Mouse (Mus musculus): ENCODE measurements around the gene Hus1. TPM values are rescaled to one million over a fixed set of nuclear protein-coding genes. Genes with fewer than 3 reads are reported as not detected.
A peak's percentile ranks its signal among the peaks of the same experiment; 100 is the strongest.

Gene Hus1
- polyA plus RNA-seq (2015; fragmentation: Nextera tagmentation; extraction: Ambion mirVana) = 10.8 and 11.5 TPM in 2 replicates

DNA sequence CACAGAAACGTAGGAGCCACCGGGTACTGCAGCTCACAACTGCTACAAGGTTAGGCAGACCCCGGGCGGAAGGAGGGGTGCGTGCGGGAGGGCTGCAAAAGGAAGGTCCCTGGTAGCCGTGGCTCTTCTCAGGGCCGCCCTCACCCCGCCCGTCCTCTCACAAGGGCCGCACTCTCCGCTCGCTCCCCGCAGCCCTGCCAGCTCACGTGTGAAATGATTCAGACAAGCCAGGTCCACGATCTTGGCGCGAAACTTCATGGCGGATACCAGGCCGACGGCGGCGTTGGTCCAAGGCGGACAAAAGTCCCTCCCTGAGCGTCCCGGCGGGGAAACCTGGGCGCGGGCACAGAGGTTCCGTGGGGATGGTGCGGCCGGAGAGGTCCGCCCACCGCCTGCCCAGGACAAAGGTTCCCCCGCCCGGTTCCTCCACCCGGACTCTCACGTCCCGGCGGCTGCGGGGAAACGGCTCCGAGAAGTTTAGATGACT, at the start of gene Hus1:
Gene Hus1, minus strand, starts transcription at position 339 of the 487 bp plus-strand sequence.
- Histone ChIP-seq H3K36me3 (ENCODE audit: control insufficient read depth, insufficient read depth, low read length) (no peaks in the 10 kb centered on the region), H3K4me3 (ENCODE audit: low read length) (peak within 1 kb of the TSS; percentile 66), H3K9me3 (ENCODE audit: control insufficient read depth, low read length) (no peaks in the 10 kb centered on the region), H3K27ac (ENCODE audit: low read depth, low read length) (peak within 1 kb of the TSS; percentile 78), H3K4me1 (ENCODE audit: control insufficient read depth, insufficient read depth, low read depth, low read length) (peaks cover 3% of the 10 kb centered on the region), H3K27me3 (replicated peaks; ENCODE audit: control insufficient read depth, insufficient read depth, low read length) (no peaks in the 10 kb centered on the region), H3K4me2 (ENCODE audit: low read length) (peak within 1 kb of the TSS; percentile 83), H3K9ac (ENCODE audit: low read depth, low read length) (peak within 1 kb of the TSS; percentile 80)
- ATAC-seq = peak; percentile 96
- under 1% methylated on average over 39 of the region's 43 CpGs for WGBS

DNA sequence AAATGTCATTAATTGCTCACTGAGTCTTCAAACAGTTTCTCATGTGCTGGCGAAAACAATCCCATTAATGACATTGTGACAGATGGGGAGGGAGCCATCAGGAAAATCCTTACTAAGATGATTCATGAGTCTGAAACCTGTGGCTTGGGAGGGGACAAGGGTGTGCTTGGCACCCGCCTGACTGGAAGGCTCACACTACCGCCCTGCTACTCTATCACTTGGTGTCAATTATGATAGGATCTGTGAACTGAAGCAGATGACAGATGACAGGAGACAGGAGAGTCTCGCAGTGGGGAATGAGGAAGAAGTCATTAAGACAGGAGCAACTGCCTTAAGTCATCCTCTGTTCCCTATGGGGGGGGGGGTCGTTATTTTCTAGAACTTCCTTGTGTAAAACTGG, 49.5 kb upstream of the Hus1 start:
- Histone ChIP-seq H3K27ac (ENCODE audit: low read depth, low read length) (no peak overlapping the region), H3K27me3 (replicated peaks; ENCODE audit: control insufficient read depth, insufficient read depth, low read length) (no peaks in the 10 kb centered on the region), H3K9me3 (ENCODE audit: control insufficient read depth, low read length) (no peaks in the 10 kb centered on the region), H3K4me2 (ENCODE audit: low read length) (no peak overlapping the region), H3K4me1 (ENCODE audit: control insufficient read depth, insufficient read depth, low read depth, low read length) (no peaks in the 10 kb centered on the region), H3K36me3 (ENCODE audit: control insufficient read depth, insufficient read depth, low read length) (no peaks in the 10 kb centered on the region), H3K9ac (ENCODE audit: low read depth, low read length) (no peak overlapping the region), H3K4me3 (ENCODE audit: low read length) (no peak overlapping the region)
- no peak for ATAC-seq
- 59% methylated on average over 5 of the region's 5 CpGs for WGBS

DNA sequence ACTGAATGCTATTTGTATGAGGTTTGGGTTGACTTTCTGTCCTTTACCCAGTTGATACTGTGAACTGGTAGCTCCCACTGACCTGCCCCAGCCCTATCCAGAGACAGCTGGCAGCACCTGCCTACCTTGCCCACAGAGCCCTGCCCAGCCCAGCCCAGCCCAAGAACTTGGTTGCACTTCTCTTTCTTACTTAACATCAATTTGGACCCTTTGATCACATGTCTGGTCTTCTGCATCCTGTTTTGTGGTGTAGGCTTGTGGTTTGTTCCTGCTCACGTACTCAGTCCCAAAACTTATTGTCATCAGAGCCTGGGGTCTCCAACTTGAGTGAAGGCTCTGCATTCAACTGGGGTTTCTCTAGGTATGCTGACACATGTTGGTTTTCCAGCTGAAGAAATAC, 49.0 kb upstream of the Hus1 start:
- Histone ChIP-seq H3K4me3 (ENCODE audit: low read length) (no peak overlapping the region), H3K4me1 (ENCODE audit: control insufficient read depth, insufficient read depth, low read depth, low read length) (no peaks in the 10 kb centered on the region), H3K36me3 (ENCODE audit: control insufficient read depth, insufficient read depth, low read length) (no peaks in the 10 kb centered on the region), H3K27me3 (replicated peaks; ENCODE audit: control insufficient read depth, insufficient read depth, low read length) (no peaks in the 10 kb centered on the region), H3K9ac (ENCODE audit: low read depth, low read length) (no peak overlapping the region), H3K9me3 (ENCODE audit: control insufficient read depth, low read length) (no peaks in the 10 kb centered on the region), H3K27ac (ENCODE audit: low read depth, low read length) (no peak overlapping the region), H3K4me2 (ENCODE audit: low read length) (no peak overlapping the region)
- 78% methylated on average over 1 of the region's 1 CpGs for WGBS
- no peak for ATAC-seq

DNA sequence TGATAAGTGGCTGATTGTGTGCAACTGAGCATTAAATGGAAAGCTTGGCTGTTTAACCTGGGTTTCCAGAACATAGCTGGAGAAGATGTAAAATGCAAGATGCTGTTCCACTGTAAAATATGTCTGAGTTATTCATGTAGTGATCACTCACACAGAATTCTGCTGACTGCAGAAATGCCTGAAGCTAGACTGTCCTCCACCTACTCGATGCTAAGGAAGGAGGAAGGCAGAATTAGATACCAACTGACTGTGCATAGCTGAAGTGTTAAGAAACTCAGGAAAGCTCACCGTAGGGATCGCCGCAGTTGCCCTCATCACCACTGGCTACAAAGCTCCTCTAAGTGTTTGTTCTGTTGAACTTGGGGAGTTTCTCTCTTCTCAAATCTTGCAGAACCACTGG, 46.7 kb upstream of the Hus1 start:
- H3K4me3 ChIP-seq (ENCODE audit: low read length) = no peak overlapping the region
- H3K36me3 ChIP-seq (ENCODE audit: control insufficient read depth, insufficient read depth, low read length) = no peaks in the 10 kb centered on the region
- ATAC-seq = no peak
- no peaks in the 10 kb centered on the region for H3K9me3 ChIP-seq (ENCODE audit: control insufficient read depth, low read length)
- H3K4me1 ChIP-seq (ENCODE audit: control insufficient read depth, insufficient read depth, low read depth, low read length) = no peaks in the 10 kb centered on the region
- WGBS = 95% methylated on average over 4 of the region's 4 CpGs
- no peak overlapping the region for H3K4me2 ChIP-seq (ENCODE audit: low read length)
- no peak overlapping the region for H3K27ac ChIP-seq (ENCODE audit: low read depth, low read length)
- no peaks in the 10 kb centered on the region for H3K27me3 ChIP-seq (replicated peaks; ENCODE audit: control insufficient read depth, insufficient read depth, low read length)
- H3K9ac ChIP-seq (ENCODE audit: low read depth, low read length) = no peak overlapping the region

DNA sequence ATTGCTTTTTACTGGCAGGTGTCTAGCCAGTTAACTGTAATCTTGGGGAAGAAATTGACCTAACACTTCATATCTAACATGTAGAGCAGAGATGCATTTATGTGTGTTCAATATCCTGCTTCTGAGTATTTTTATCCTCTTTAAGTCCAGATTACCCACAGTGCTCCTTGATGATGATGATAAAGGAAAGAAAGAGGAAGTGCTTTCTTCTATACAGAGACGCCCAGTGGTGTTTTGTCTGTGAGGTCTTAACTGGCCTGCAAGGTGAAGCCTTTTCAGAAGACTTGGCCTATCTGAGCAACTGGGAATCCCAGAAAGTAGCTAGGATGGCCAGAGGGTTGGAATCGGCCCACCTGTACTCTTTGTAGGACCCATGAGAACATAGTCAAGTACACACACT, 45.9 kb upstream of the Hus1 start:
- ATAC-seq = no peak
- Histone ChIP-seq H3K36me3 (ENCODE audit: control insufficient read depth, insufficient read depth, low read length) (no peaks in the 10 kb centered on the region), H3K9me3 (ENCODE audit: control insufficient read depth, low read length) (no peaks in the 10 kb centered on the region), H3K4me2 (ENCODE audit: low read length) (no peak overlapping the region), H3K4me3 (ENCODE audit: low read length) (no peak overlapping the region), H3K9ac (ENCODE audit: low read depth, low read length) (no peak overlapping the region), H3K4me1 (ENCODE audit: control insufficient read depth, insufficient read depth, low read depth, low read length) (no peaks in the 10 kb centered on the region), H3K27me3 (replicated peaks; ENCODE audit: control insufficient read depth, insufficient read depth, low read length) (no peaks in the 10 kb centered on the region), H3K27ac (ENCODE audit: low read depth, low read length) (no peak overlapping the region)
- 88% methylated on average over 2 of the region's 2 CpGs for WGBS

DNA sequence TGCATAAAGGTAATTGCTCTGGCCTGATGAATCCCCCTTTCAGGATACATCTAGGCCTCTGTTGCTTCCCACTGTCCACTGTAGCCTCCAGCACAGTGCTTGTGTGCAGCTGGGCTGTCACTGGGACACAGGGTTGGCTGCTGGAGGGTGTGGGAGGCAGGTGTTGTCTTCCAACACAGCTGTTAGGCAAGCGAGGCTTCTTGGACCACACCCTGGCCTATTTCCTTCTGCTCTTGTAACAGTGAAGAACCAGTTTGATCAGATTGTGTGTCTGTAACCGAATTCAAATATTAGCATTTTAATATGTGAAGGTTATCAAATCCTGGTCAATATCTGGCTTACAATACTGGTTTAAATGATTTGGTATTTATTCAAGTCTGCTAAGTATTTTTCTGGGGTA, 40.9 kb upstream of the Hus1 start:
- ATAC-seq = no peak
- Histone ChIP-seq H3K4me1 (ENCODE audit: control insufficient read depth, insufficient read depth, low read depth, low read length) (peaks cover 6% of the 10 kb centered on the region; the same call in 1 of the 2 replicates), H3K9ac (ENCODE audit: low read depth, low read length) (no peak overlapping the region), H3K27me3 (replicated peaks; ENCODE audit: control insufficient read depth, insufficient read depth, low read length) (no peaks in the 10 kb centered on the region; the same call in none of the 2 replicates), H3K36me3 (ENCODE audit: control insufficient read depth, insufficient read depth, low read length) (no peaks in the 10 kb centered on the region), H3K4me2 (ENCODE audit: low read length) (no peak overlapping the region), H3K9me3 (ENCODE audit: control insufficient read depth, low read length) (no peaks in the 10 kb centered on the region), H3K4me3 (ENCODE audit: low read length) (no peak overlapping the region), H3K27ac (ENCODE audit: low read depth, low read length) (no peak overlapping the region)
- WGBS = 89% methylated on average over 2 of the region's 2 CpGs

DNA sequence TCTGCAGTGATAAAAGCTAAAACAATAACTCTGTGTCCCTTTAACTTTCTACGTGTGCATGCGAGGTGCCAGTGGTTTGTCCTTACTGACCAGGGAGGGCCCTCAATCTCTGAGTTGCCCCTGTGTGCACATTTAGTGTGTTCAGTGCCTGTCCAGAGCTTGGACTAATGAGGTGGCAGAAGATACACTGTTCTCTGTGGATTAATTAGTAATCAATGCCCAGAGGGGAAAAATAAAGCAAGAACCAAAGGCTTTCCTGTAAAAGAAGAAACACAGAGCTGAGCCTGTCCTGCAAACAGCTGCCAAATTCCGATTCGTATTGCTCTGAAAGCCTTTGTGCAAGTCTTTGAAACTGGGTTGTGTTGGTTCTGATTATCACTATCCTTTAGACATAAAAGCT, 39.2 kb upstream of the Hus1 start:
- no peak for ATAC-seq
- H3K27ac ChIP-seq (ENCODE audit: low read depth, low read length) = no peak overlapping the region
- 88% methylated on average over 4 of the region's 4 CpGs for WGBS
- H3K4me3 ChIP-seq (ENCODE audit: low read length) = no peak overlapping the region
- H3K4me2 ChIP-seq (ENCODE audit: low read length) = no peak overlapping the region
- H3K4me1 ChIP-seq (ENCODE audit: control insufficient read depth, insufficient read depth, low read depth, low read length) = peaks cover 6% of the 10 kb centered on the region; the same call in 1 of the 2 replicates
- H3K9me3 ChIP-seq (ENCODE audit: control insufficient read depth, low read length) = no peaks in the 10 kb centered on the region
- H3K9ac ChIP-seq (ENCODE audit: low read depth, low read length) = no peak overlapping the region
- H3K27me3 ChIP-seq (replicated peaks; ENCODE audit: control insufficient read depth, insufficient read depth, low read length) = no peaks in the 10 kb centered on the region; the same call in none of the 2 replicates
- H3K36me3 ChIP-seq (ENCODE audit: control insufficient read depth, insufficient read depth, low read length) = no peaks in the 10 kb centered on the region

DNA sequence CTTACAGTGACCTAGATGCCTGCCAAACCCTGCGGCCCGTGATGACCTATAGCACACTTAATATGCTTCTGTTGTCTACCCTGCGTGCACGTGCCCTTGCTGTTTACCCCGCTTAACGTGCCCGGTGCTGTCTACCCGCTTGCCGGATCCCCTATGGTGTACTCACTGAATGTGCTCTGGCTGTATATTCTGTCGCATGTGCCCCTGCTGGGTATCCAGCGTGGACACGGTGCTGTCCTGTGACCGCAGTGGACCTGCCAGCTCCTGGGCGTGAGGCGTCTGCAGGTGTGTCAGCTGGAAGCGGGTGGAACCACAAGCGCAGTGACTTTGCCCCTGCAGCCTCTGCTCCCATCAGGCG, 37.7 kb upstream of the Hus1 start, which contains the start of gene Sun3:
Gene Sun3, minus strand, starts transcription at position 289 of the 358 bp plus-strand sequence.
- Histone ChIP-seq H3K4me2 (ENCODE audit: low read length) (peak within 1 kb of the TSS; percentile 99), H3K4me1 (ENCODE audit: control insufficient read depth, insufficient read depth, low read depth, low read length) (peaks cover 6% of the 10 kb centered on the region; the same call in 1 of the 2 replicates), H3K9me3 (ENCODE audit: control insufficient read depth, low read length) (no peaks in the 10 kb centered on the region), H3K9ac (ENCODE audit: low read depth, low read length) (peak within 1 kb of the TSS; percentile 19), H3K4me3 (ENCODE audit: low read length) (peak within 1 kb of the TSS; percentile 61), H3K36me3 (ENCODE audit: control insufficient read depth, insufficient read depth, low read length) (no peaks in the 10 kb centered on the region), H3K27ac (ENCODE audit: low read depth, low read length) (no peak within 1 kb of the TSS), H3K27me3 (replicated peaks; ENCODE audit: control insufficient read depth, insufficient read depth, low read length) (no peaks in the 10 kb centered on the region; the same call in none of the 2 replicates)
- WGBS = under 1% methylated on average over 18 of the region's 18 CpGs
- peak; percentile 88 for ATAC-seq

DNA sequence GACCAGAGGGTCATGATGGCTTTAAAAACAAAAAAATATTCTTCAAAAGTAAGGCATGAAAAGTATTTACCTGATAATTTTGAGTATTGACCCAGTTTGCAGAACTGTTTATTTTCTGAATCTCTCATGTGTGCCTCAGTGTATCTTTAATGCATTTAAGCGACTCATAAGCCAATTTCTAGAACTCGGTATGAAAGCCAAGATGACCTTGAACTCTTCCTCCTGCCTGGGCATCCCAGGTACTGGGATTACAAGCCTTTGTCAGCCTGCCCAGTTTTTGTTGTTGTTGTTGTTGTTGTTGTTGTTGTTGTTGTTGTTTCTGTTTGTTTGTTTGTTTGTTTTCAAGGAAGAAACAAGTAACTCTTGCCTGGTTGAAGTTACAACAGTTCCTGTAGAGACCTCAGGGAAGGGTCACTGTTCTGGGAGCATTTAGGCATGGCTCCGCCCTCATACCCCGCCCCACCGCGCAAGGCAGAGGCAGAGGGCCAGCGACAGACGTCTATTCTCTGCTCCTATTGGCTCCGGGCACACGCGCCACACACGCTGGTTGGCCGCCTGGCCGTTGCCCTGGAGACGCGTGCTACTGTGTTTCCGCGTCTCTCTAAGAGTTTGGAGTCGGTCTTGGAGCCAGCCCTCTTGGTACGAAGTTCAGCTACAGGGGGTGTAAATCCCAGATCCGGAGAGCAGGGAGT, 37.2 kb upstream of the Hus1 start, which contains the start of gene Gm11992:
Gene Gm11992, plus strand, starts transcription at position 584 of the 692 bp plus-strand sequence.
- no peaks in the 10 kb centered on the region for H3K9me3 ChIP-seq (ENCODE audit: control insufficient read depth, low read length)
- peak within 1 kb of the TSS; percentile 61 for H3K4me3 ChIP-seq (ENCODE audit: low read length)
- H3K9ac ChIP-seq (ENCODE audit: low read depth, low read length) = peak within 1 kb of the TSS; percentile 19
- WGBS = 4% methylated on average over 21 of the region's 21 CpGs
- H3K27ac ChIP-seq (ENCODE audit: low read depth, low read length) = no peak within 1 kb of the TSS
- peak within 1 kb of the TSS; percentile 99 for H3K4me2 ChIP-seq (ENCODE audit: low read length)
- no peaks in the 10 kb centered on the region; the same call in none of the 2 replicates for H3K27me3 ChIP-seq (replicated peaks; ENCODE audit: control insufficient read depth, insufficient read depth, low read length)
- H3K4me1 ChIP-seq (ENCODE audit: control insufficient read depth, insufficient read depth, low read depth, low read length) = peaks cover 6% of the 10 kb centered on the region; the same call in 1 of the 2 replicates
- H3K36me3 ChIP-seq (ENCODE audit: control insufficient read depth, insufficient read depth, low read length) = no peaks in the 10 kb centered on the region
- ATAC-seq = peak; percentile 100
